Mouse (Mus musculus): Measurements from ENCODE around the gene Tspan31.

- no peak for TF ChIP-seq CTCF (IDR thresholded peaks at IDR 0.05; ENCODE audit: borderline replicate concordance, insufficient read depth, low read depth, low read length)
- peak; percentile 50; the same call in 1 of the 2 replicates for TF ChIP-seq POLR2A (IDR thresholded peaks at IDR 0.05; ENCODE audit: borderline replicate concordance, insufficient read depth, low read length)
These were observed 11.1 kb upstream of the Tspan31 start for GRCm38 (mm10) chr10:127080901-127081780.

Measured in cerebellum, adult 2 months (tissue).